Mouse (Mus musculus) mouse embryonic stem cell (cell line): Measurements from ENCODE around the gene 4933407L21Rik.

Experiments used
- in situ Hi-C, 2 experiments: fragments of 300-500 bp; cut with MboI; formaldehyde crosslinking; loops; 1 replicate in 1 of 2; 3 replicates in 1 of 2; pipeline ENCODE4 v1.14.3; 2019 to 2020; ENCODE audit warnings: low sequenced_read_pairs in 2 of 2, low pct_unique_long_range_greater_than_20kb in 1 of 2, mixed read lengths in 1 of 2; ENCODE audit not compliant: unreplicated experiment in 1 of 2

The 4933407L21Rik gene

DNA sequence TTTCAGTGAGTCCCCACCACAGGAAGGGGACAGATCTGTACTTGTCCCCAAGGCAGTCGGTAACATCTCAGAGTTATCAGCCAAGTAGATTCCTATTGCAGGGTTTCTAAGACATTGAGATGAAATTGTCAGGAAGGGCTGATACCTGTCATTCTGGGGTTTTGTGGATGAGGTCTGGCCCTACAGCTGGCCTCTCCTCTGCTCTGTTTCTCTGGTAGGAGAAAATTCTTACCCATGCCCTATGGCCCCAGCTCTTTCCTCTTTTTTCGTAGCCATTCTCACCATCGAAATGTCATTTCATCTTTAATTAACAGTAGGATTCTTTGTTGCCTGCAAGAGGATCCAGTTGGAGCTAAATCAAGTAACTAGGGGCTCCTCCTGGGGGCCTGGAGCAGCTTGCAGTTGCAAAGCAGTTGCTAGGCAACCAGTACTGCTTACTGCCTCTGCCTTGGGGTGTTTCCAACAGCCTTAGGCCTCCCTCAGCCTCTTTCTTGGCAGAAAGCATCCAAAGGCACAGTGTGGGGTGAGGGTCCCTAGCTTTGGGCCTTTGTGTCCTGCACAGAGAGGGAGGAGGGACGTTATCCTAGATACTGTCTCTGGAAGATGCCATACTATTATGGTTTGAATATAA is at the start of gene 4933407L21Rik:
TSS of gene 4933407L21Rik (plus strand) at position 427 of the 631 bp plus-strand sequence.
- in situ Hi-C loops: no loop called here

GRCm38 (mm10) chr1:85882003-85882402 is 46.3 kb upstream of the 4933407L21Rik start:
- in situ Hi-C loops: no loop called here

DNA sequence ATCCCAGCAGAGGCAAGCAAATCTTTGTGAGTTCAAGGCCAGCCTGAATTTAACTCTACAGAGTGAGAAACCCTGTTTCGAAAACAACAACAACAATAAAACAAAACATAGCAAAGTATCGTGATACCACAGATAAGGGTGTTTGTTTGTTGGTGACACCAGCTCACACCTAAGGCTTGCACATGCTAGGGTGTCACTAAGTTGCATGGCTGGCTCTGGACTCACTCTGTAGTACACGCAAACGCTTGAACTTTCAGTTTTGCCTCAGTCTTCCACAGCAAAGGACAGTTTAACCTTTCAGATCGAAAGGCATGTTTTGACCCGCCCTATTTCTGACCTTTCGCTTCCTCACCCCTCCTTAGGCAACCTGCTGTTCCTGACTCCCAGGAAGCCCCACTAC is 41.1 kb upstream of the 4933407L21Rik start:
- in situ Hi-C loops: no loop called here

DNA sequence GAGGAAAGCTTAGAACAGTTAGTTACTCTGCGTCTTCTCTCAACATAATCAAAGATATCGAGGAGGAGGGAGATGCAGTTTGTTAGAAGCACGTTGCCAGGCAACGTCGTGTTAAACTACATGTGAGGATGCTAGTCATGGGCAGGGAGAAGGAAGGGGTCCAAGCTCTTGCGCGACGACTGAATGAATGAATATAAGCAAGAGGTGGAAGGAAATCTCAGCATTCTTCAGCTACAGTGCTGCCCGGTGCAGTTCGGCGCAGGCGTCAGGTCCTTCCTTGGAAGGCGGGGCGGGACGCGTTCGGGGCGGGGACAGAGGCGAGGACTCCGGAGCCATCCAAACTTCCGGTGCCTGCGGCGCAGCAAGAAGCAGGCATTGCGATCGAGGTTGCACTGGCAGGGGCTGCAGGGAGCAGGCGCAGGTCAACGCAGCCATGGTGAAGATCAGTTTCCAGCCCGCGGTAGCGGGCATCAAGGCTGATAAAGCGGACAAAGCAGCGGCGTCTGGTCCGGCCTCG is 34.0 kb upstream of the 4933407L21Rik start, which contains the start of gene Itm2c:
TSS of gene Itm2c (plus strand) at position 51 of the 517 bp plus-strand sequence.
- in situ Hi-C loops: loop anchor here in 1 of 2 experiments (5.0 kb wide), 1 partner anchor 37 kb away; no protein-coding TSS in a partner anchor

GRCm38 (mm10) chr1:85894748-85895360 is 33.4 kb upstream of the 4933407L21Rik start:
- in situ Hi-C loops: loop anchor here in 1 of 2 experiments (5.0 kb wide), 1 partner anchor 38 kb away; no protein-coding TSS in a partner anchor

GRCm38 (mm10) chr1:85895391-85895837 is 32.9 kb upstream of the 4933407L21Rik start:
- in situ Hi-C loops: no loop called here

DNA sequence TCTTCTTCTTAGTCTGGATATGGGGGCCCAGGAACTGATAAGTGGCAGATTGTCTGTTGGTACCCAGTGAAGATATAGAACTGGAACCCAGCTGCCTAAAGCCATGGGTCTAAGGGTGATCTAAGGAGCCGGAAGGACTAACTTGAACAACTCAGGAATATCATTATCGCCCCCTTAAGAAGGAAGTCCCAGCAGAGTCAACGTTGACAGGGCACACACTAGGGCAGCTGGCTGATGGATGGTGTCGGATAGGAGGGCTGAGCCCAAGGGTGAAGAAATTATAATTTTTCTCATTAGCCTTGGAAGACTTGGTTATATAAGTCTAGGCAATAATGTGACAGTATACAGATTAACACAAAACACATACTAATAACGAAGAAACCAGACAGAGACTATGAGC is 32.2 kb upstream of the 4933407L21Rik start:
- in situ Hi-C loops: no loop called here

DNA sequence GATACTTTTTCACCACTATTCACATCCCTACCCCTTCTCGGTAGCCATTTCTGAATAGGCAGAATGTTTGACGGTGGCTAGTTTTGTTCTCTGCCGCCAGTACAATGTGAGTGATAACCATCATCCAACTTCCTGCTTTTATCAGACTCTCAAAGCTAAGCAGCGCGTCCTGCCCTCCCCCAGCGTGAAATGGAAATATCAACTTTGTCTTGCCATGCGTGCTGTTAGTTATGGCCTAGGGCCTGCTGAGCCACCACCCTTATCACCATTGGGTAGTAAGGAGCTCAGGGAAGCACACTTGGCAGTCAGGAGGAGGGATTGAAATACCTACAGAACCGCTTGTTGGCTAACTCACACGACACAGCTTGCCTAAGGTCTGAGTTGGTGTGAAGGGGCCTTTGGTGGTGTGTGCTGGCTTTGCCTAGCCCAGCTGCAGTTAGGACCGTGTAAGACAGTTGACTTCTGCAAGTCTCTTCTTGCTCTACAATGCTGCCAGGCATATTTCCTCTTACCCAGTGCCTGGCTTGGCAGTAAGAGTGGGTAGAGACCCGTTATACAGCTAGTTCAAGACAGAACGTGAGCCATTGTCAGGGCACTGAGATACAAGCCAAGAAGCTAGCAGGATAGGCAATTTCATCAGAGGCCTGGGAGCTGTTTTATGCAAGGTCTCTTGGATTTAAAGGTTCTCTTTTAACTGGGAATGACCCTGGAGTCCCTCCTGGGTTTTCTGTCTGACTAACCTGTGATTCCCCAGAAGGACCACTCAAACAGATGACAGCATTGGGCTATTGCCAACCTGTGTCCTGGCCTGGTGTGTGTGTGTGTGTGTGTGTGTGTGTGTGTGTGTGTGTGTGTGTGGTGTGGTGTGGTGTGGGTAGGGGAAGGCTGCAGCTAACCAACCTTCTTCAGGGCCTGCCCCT is 31.2 kb upstream of the 4933407L21Rik start:
- in situ Hi-C loops: no loop called here

- in situ Hi-C loops: no loop called here
Measured at GRCm38 (mm10) chr1:85897901-85898760, 30.2 kb upstream of the 4933407L21Rik start.

DNA sequence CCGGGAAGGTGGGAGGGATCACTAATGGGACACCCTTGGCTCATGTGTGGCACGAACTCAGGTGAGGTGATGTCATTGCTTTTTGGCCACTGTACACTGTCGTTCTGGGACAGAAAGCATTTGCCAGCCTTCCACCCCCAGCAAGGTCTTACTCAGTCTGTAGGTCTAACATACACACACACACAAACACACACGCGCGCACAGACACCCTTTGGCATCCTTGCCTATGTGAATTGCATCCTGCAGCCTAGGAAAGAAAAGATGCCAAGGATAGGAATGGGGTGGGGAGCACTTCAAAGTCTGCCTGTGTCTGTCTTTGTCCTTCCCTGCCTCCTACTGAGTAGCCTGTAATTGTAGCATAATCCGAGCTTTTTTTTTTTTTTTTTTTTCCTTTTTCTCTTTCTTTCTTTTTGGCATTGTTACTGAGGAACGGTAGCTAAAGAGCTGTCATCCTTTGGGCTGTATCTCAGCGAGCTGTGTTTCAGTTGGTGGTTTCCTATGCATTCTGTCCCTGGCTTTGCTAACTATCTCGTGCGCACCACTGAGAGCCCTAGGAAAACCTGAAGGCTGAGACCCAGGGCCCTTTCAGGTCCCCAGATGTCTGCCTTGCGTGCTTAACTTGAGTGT is 29.4 kb upstream of the 4933407L21Rik start:
- in situ Hi-C loops: no loop called here

- in situ Hi-C loops: no loop called here
Measured at GRCm38 (mm10) chr1:85899388-85899761, 28.9 kb upstream of the 4933407L21Rik start.

GRCm38 (mm10) chr1:85900521-85901333 is 27.6 kb upstream of the 4933407L21Rik start:
- in situ Hi-C loops: no loop called here

- in situ Hi-C loops: no loop called here
Measured at GRCm38 (mm10) chr1:85901516-85902107, 26.7 kb upstream of the 4933407L21Rik start.

GRCm38 (mm10) chr1:85902108-85902561 is 26.1 kb upstream of the 4933407L21Rik start:
- in situ Hi-C loops: no loop called here

- in situ Hi-C loops: no loop called here
Measured at GRCm38 (mm10) chr1:85906892-85907291, 21.4 kb upstream of the 4933407L21Rik start.
